Mouse (Mus musculus): ENCODE results near the gene Pign. TPM values are rescaled to one million over a fixed set of nuclear protein-coding genes. Genes with fewer than 3 reads are reported as not detected.

Pign gene
- polyA plus RNA-seq, 1 experiment from 2014 or later = 9.5 TPM

DNA sequence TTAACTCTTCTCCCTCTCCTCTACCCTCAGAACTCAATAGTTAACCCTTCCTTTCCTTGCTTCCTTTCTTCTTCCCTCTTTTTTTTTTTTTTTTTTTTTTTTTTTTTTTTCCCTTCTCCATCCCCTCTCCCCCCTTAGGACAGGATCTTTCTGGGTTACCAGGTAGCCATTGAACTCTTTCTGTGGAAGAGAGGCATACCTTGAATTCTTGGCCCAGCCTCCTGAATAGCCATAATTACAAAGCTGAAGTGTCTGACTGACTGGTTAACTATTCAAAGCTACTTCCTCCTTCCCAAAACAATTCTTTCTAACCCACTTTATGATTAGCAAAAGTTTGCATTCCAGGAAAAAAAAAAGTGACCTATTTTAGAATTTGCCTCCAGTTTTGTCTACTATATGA lies 6.2 kb upstream of the Pign start:
- H3K9ac ChIP-seq (ENCODE audit: low read depth, low read length) = no peak overlapping the region
- H3K9me3 ChIP-seq (ENCODE audit: control insufficient read depth, low read length) = no peaks in the 10 kb centered on the region
- no peak overlapping the region for H3K4me3 ChIP-seq (ENCODE audit: low read length)
- no peak for ATAC-seq
- no peaks in the 10 kb centered on the region for H3K4me1 ChIP-seq (ENCODE audit: control insufficient read depth, insufficient read depth, low read length)
- no peaks in the 10 kb centered on the region for H3K27me3 ChIP-seq (replicated peaks; ENCODE audit: control insufficient read depth, insufficient read depth, low read length)
- no peaks in the 10 kb centered on the region for H3K36me3 ChIP-seq (ENCODE audit: control insufficient read depth, insufficient read depth, low read length)
- H3K27ac ChIP-seq (ENCODE audit: low read length) = no peak overlapping the region
- no peak overlapping the region for H3K4me2 ChIP-seq (ENCODE audit: low read depth, low read length)

DNA sequence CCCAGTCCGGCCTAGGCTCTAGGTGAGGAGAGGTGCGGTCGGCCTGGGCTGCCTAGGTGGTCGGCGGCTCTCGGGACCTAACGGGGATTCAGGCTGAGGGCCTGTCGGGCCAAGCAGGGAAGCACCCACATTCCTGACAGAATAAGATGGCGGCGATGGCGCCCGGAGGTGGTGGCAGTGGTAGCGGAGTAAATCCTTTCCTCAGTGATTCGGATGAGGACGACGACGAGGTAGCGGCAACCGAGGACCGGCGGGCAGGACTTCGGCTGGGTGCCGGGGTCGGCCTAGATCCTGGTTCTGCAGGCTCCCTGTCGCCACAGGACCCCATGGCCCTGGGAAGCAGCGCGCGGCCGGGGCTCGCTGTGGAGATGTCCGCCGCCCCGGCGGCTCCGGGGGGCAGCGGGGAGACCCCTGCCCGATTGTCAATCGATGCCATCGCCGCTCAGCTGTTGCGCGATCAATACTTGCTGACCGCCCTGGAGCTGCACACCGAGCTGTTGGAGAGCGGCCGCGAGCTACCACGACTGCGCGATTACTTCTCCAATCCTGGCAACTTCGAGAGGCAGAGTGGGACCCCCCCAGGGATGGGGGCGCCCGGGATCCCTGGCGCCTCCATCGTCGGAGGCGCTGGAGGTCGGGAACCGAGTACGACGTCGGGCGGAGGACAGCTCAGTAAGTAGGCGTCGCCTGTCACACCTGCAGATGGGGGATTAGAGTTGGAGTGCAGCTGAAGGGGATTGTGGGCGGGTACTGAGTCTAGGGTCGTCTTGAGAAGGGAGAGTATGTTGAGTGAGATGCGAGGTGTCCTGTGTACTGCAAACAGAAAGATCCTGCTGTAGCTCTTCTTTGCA lies 710 bp upstream of the Pign start:
- Histone ChIP-seq H3K4me3 (ENCODE audit: low read length) (peak overlapping the region; percentile 89), H3K4me1 (ENCODE audit: control insufficient read depth, insufficient read depth, low read length) (peaks cover 3% of the 10 kb centered on the region; the same call in 1 of the 2 replicates), H3K27ac (ENCODE audit: low read length) (peak overlapping the region; percentile 72), H3K9ac (ENCODE audit: low read depth, low read length) (peak overlapping the region; percentile 91), H3K36me3 (ENCODE audit: control insufficient read depth, insufficient read depth, low read length) (no peaks in the 10 kb centered on the region), H3K27me3 (replicated peaks; ENCODE audit: control insufficient read depth, insufficient read depth, low read length) (no peaks in the 10 kb centered on the region), H3K4me2 (ENCODE audit: low read depth, low read length) (peak overlapping the region; percentile 80), H3K9me3 (ENCODE audit: control insufficient read depth, low read length) (no peaks in the 10 kb centered on the region)
- ATAC-seq = peak; percentile 27
- under 1% methylated on average over 68 of the region's 68 CpGs for WGBS

DNA sequence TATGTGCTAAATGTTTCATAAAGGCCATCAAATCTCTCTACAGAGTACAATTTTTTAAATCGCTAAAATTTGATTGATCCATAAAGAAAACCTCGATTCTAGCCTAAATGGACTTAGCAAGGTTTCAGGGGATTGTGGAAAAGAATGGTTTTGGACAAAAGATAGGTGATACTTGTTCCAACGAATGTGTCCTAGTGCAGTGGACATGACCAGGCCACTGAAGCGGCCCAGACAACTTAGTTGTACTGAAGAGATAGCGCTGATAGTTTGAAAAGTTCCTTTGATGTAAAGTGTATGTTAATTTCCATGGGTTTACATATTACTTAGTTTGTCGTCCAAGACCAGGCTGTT lies 682 bp downstream of the Pign start:
- WGBS = 8% methylated on average over 6 of the region's 6 CpGs
- Histone ChIP-seq H3K4me1 (ENCODE audit: control insufficient read depth, insufficient read depth, low read length) (peaks cover 3% of the 10 kb centered on the region; the same call in 1 of the 2 replicates), H3K9me3 (ENCODE audit: control insufficient read depth, low read length) (no peaks in the 10 kb centered on the region), H3K9ac (ENCODE audit: low read depth, low read length) (peak overlapping the region; percentile 84), H3K4me2 (ENCODE audit: low read depth, low read length) (peak overlapping the region; percentile 70), H3K27ac (ENCODE audit: low read length) (peak overlapping the region; percentile 88), H3K27me3 (replicated peaks; ENCODE audit: control insufficient read depth, insufficient read depth, low read length) (no peaks in the 10 kb centered on the region), H3K4me3 (ENCODE audit: low read length) (peak overlapping the region; percentile 89), H3K36me3 (ENCODE audit: control insufficient read depth, insufficient read depth, low read length) (no peaks in the 10 kb centered on the region)
- ATAC-seq = no peak

DNA sequence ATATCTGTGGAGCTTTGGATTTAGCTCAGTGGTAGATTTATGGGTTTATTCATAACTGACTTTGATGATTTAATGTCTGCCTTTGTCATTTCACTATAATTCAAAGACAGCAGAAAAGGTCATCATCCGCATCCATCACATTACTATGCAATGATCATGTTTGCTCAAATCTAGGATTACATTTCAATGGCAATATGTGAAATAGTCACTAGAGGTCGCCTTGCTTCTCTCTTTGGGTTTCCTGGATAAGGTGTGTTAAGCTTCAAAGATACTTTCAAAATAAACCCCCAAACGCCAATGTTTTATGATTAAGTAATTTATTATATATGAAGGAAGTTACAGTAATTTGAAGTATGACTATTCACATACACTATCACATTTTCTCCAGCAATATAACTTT lies 3.5 kb downstream of the Pign start:
- peaks cover 3% of the 10 kb centered on the region; the same call in 1 of the 2 replicates for H3K4me1 ChIP-seq (ENCODE audit: control insufficient read depth, insufficient read depth, low read length)
- 14% methylated on average over 3 of the region's 3 CpGs for WGBS
- H3K27me3 ChIP-seq (replicated peaks; ENCODE audit: control insufficient read depth, insufficient read depth, low read length) = no peaks in the 10 kb centered on the region
- H3K9me3 ChIP-seq (ENCODE audit: control insufficient read depth, low read length) = no peaks in the 10 kb centered on the region
- no peak for ATAC-seq
- no peak overlapping the region for H3K4me3 ChIP-seq (ENCODE audit: low read length)
- no peak overlapping the region for H3K9ac ChIP-seq (ENCODE audit: low read depth, low read length)
- H3K36me3 ChIP-seq (ENCODE audit: control insufficient read depth, insufficient read depth, low read length) = no peaks in the 10 kb centered on the region
- no peak overlapping the region for H3K27ac ChIP-seq (ENCODE audit: low read length)
- H3K4me2 ChIP-seq (ENCODE audit: low read depth, low read length) = no peak overlapping the region

DNA sequence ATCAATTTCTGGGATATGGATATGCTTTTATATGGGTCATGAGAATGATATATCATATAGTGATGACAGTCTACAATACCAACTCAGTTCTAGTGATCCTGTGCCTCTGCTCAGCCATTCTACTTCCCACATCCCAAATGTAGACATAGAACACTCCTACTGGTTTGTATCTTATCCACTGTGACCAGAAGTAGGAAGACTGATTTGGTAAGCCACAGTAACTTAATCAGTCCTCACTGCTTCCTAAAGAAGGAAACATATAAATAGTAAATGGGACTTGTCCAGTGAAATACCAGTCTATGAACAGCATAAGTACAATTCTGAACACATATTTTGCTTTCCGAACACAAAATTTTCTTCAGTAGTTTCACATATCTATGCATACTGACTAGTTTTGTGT lies 9.5 kb downstream of the Pign start:
- 100% methylated on average over 1 of the region's 1 CpGs for WGBS
- no peaks in the 10 kb centered on the region for H3K27me3 ChIP-seq (replicated peaks; ENCODE audit: control insufficient read depth, insufficient read depth, low read length)
- ATAC-seq = no peak
- no peak overlapping the region for H3K9ac ChIP-seq (ENCODE audit: low read depth, low read length)
- no peaks in the 10 kb centered on the region for H3K9me3 ChIP-seq (ENCODE audit: control insufficient read depth, low read length)
- no peak overlapping the region for H3K27ac ChIP-seq (ENCODE audit: low read length)
- no peak overlapping the region for H3K4me2 ChIP-seq (ENCODE audit: low read depth, low read length)
- no peak overlapping the region for H3K4me3 ChIP-seq (ENCODE audit: low read length)
- no peaks in the 10 kb centered on the region for H3K4me1 ChIP-seq (ENCODE audit: control insufficient read depth, insufficient read depth, low read length)
- no peaks in the 10 kb centered on the region for H3K36me3 ChIP-seq (ENCODE audit: control insufficient read depth, insufficient read depth, low read length)

DNA sequence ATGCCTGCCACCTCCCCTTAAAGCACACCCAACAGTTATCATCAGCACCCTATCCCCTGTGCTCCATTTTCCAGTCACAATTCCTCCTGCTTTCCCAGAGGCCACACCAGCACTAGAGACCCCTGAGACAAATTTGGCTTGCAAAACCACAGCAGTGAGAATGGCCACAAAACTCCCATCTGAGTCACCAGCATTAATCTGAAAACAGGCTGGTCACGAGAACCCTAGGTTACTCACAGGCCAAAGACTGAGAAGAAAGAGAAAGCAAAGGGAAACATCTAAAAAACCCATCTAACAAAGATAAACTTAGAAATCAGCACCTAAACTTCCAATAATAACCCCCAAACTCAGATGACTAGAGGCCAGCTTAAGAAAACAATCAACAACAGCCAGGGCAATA lies 12.8 kb downstream of the Pign start:
- Histone ChIP-seq H3K27ac (ENCODE audit: low read length) (no peak overlapping the region), H3K36me3 (ENCODE audit: control insufficient read depth, insufficient read depth, low read length) (0 out of 2 replicates have a peak, but pooled peaks cover 4% of the 10 kb centered on the region), H3K4me1 (ENCODE audit: control insufficient read depth, insufficient read depth, low read length) (no peaks in the 10 kb centered on the region), H3K4me3 (ENCODE audit: low read length) (no peak overlapping the region), H3K4me2 (ENCODE audit: low read depth, low read length) (no peak overlapping the region), H3K9ac (ENCODE audit: low read depth, low read length) (no peak overlapping the region), H3K9me3 (ENCODE audit: control insufficient read depth, low read length) (no peaks in the 10 kb centered on the region), H3K27me3 (replicated peaks; ENCODE audit: control insufficient read depth, insufficient read depth, low read length) (no peaks in the 10 kb centered on the region)
- ATAC-seq = no peak
- 92% methylated on average over 1 of the region's 1 CpGs for WGBS

DNA sequence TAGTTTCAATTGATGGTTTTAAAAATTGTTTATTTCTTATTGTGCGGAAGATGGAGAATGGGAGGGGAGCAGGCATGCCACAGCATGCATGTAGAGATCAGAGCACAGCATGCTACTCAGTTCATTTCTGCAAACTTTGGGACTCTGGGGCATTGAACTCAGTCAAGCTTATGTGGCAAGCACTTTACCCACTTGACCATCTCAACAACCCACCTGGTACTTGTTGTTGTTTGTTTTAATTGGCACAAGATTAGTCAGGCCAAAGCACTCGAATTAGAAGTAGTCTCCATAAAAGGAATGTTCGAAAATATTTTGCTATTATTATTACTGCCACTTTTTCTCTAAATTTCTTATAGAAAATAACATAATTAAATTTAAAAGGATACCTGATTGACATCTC lies 19.4 kb downstream of the Pign start:
- Histone ChIP-seq H3K27me3 (replicated peaks; ENCODE audit: control insufficient read depth, insufficient read depth, low read length) (no peaks in the 10 kb centered on the region), H3K9ac (ENCODE audit: low read depth, low read length) (no peak overlapping the region), H3K4me2 (ENCODE audit: low read depth, low read length) (no peak overlapping the region), H3K36me3 (ENCODE audit: control insufficient read depth, insufficient read depth, low read length) (0 out of 2 replicates have a peak, but pooled peaks cover 4% of the 10 kb centered on the region), H3K9me3 (ENCODE audit: control insufficient read depth, low read length) (no peaks in the 10 kb centered on the region), H3K4me3 (ENCODE audit: low read length) (no peak overlapping the region), H3K27ac (ENCODE audit: low read length) (no peak overlapping the region), H3K4me1 (ENCODE audit: control insufficient read depth, insufficient read depth, low read length) (no peaks in the 10 kb centered on the region)
- 96% methylated on average over 3 of the region's 3 CpGs for WGBS
- ATAC-seq = no peak

DNA sequence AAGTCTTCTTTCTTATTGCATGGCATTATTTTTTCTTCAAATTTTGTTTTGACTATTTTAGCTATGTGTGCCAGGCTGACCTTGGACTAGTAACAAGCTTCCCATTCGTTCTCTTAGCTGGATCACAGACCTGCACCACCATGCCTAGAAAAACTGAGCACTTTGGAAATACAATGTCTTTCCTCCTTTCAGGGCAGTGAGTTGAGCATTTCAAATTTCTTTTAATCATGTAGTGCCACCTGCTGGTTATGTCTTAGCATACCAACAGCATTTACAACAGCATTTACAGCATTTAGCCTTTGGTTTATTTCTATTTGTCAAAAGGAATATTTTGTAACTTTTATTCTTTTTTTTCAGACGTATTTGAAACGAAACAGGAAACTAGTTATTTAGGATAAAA lies 33.0 kb downstream of the Pign start:
- no peaks in the 10 kb centered on the region for H3K36me3 ChIP-seq (ENCODE audit: control insufficient read depth, insufficient read depth, low read length)
- H3K4me2 ChIP-seq (ENCODE audit: low read depth, low read length) = no peak overlapping the region
- no peak overlapping the region for H3K9ac ChIP-seq (ENCODE audit: low read depth, low read length)
- no peak overlapping the region for H3K27ac ChIP-seq (ENCODE audit: low read length)
- no peak overlapping the region for H3K4me3 ChIP-seq (ENCODE audit: low read length)
- no peaks in the 10 kb centered on the region for H3K4me1 ChIP-seq (ENCODE audit: control insufficient read depth, insufficient read depth, low read length)
- no peaks in the 10 kb centered on the region for H3K9me3 ChIP-seq (ENCODE audit: control insufficient read depth, low read length)
- 0 out of 2 replicates have a peak, but pooled peaks have one; percentile 18 for ATAC-seq
- no peaks in the 10 kb centered on the region for H3K27me3 ChIP-seq (replicated peaks; ENCODE audit: control insufficient read depth, insufficient read depth, low read length)
- 37% methylated on average over 3 of the region's 3 CpGs for WGBS

DNA sequence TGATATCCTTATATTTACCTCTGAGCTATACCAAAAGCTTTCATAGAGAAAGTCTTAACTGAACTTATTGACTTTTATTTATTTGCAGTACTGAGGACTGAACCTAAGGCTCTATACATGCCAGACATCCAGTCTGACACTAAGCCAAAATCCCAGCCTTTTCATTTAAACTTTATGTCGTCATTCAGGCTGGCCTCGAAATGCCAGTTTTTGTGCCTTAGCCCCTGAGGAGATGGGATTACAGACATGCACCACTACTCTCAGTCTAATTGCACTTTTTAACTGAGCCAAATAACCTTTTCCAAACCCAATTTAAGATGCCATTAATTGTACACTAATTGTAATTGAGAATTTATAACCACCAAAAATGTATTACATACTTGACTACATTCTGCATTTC lies 73.8 kb downstream of the Pign start:
- 87% methylated on average over 2 of the region's 2 CpGs for WGBS
- Histone ChIP-seq H3K4me2 (ENCODE audit: low read depth, low read length) (no peak overlapping the region), H3K27me3 (replicated peaks; ENCODE audit: control insufficient read depth, insufficient read depth, low read length) (no peaks in the 10 kb centered on the region), H3K9ac (ENCODE audit: low read depth, low read length) (no peak overlapping the region), H3K9me3 (ENCODE audit: control insufficient read depth, low read length) (no peaks in the 10 kb centered on the region), H3K36me3 (ENCODE audit: control insufficient read depth, insufficient read depth, low read length) (no peaks in the 10 kb centered on the region), H3K27ac (ENCODE audit: low read length) (no peak overlapping the region), H3K4me3 (ENCODE audit: low read length) (no peak overlapping the region), H3K4me1 (ENCODE audit: control insufficient read depth, insufficient read depth, low read length) (no peaks in the 10 kb centered on the region)
- no peak for ATAC-seq

DNA sequence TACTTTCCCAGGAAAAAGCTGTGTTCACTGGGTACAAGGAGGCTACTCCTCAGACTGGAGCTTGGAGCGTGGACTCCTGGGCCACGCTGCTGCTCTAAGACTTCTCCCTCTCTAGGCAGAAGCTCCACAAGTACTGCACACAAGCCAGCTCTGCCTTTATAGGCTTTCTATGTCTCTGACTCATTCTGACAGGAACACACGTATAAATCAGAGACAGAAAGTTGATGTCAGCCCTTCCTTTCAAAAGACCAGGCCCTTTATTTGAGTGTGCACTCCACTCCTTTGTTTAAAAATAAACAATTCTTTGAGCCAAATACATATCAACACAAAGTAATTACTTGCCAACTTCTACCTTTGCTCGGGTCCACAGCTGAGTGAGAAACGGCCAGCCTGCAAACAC lies 74.8 kb downstream of the Pign start:
- H3K36me3 ChIP-seq (ENCODE audit: control insufficient read depth, insufficient read depth, low read length) = no peaks in the 10 kb centered on the region
- H3K4me2 ChIP-seq (ENCODE audit: low read depth, low read length) = no peak overlapping the region
- H3K9ac ChIP-seq (ENCODE audit: low read depth, low read length) = no peak overlapping the region
- no peak overlapping the region for H3K4me3 ChIP-seq (ENCODE audit: low read length)
- no peak overlapping the region for H3K27ac ChIP-seq (ENCODE audit: low read length)
- H3K9me3 ChIP-seq (ENCODE audit: control insufficient read depth, low read length) = no peaks in the 10 kb centered on the region
- H3K27me3 ChIP-seq (replicated peaks; ENCODE audit: control insufficient read depth, insufficient read depth, low read length) = no peaks in the 10 kb centered on the region
- no peak for ATAC-seq
- WGBS = 80% methylated on average over 5 of the region's 5 CpGs
- no peaks in the 10 kb centered on the region for H3K4me1 ChIP-seq (ENCODE audit: control insufficient read depth, insufficient read depth, low read length)

All from intestine, embryonic 16.5 days (tissue).